Mouse (Mus musculus) stomach, postnatal 0 days (tissue): ENCODE results near the gene Gm9821. TPM values are rescaled to one million over a fixed set of nuclear protein-coding genes. Genes with fewer than 3 reads are reported as not detected.
A peak's percentile ranks its signal among the peaks of the same experiment; 100 is the strongest.

Experiments used
- ATAC-seq: fragments of 200-750 bp; cut with Nextera tagmentation; 2 replicates; pipeline ENCODE4 v1.8.0; 2017; ENCODE audit not compliant: low FRiP score, low TSS enrichment
- DNase-seq: peaks from one replicate; pipeline ENCODE4 v3.0.0-alpha.2; 2016; ENCODE audit warnings: low spot score
- H3K27ac ChIP-seq: fragments of 300-500 bp; sonication (generic); replicated peaks from 2 replicates; pipeline ENCODE4 v1.5.1; 2014; ENCODE audit warnings: mild to moderate bottlenecking, control low read depth
- H3K27me3 ChIP-seq: fragments of 300-500 bp; sonication (generic); 2 replicates; pipeline ENCODE4 v1.6.1; 2014; ENCODE audit warnings: low read length; ENCODE audit not compliant: control insufficient read depth, insufficient read depth
- H3K36me3 ChIP-seq: fragments of 300-500 bp; sonication (generic); 2 replicates; pipeline ENCODE4 v1.6.1; 2014; ENCODE audit warnings: low read length, mixed read lengths; ENCODE audit not compliant: control insufficient read depth, insufficient read depth
- H3K4me1 ChIP-seq: fragments of 300-500 bp; sonication (generic); replicated peaks from 2 replicates; pipeline ENCODE4 v1.6.1; 2014; ENCODE audit warnings: antibody characterized with exemption; ENCODE audit not compliant: control insufficient read depth, insufficient read depth
- H3K4me2 ChIP-seq: fragments of 300-500 bp; sonication (generic); replicated peaks from 2 replicates; pipeline ENCODE4 v1.6.1; 2014; ENCODE audit warnings: low read depth, mild to moderate bottlenecking, control low read depth, moderate library complexity
- H3K4me3 ChIP-seq: fragments of 300-500 bp; sonication (generic); 2 replicates; pipeline ENCODE4 v1.5.1; 2014; ENCODE audit warnings: low read depth, low read length, control low read depth
- H3K9ac ChIP-seq: fragments of 300-500 bp; sonication (generic); 2 replicates; pipeline ENCODE4 v1.6.1; 2014; ENCODE audit warnings: mild to moderate bottlenecking, low read length, control low read depth, mixed read lengths
- H3K9me3 ChIP-seq: fragments of 300-500 bp; sonication (generic); 2 replicates; pipeline ENCODE4 v1.6.1; 2016; ENCODE audit warnings: low read length; ENCODE audit not compliant: control insufficient read depth
- CTCF ChIP-seq: IDR thresholded peaks from 2 replicates; pipeline ENCODE4 v1.5.1; 2016; ENCODE audit warnings: antibody characterized with exemption, low read depth, mild to moderate bottlenecking, moderate library complexity
- EP300 ChIP-seq: optimal IDR thresholded peaks from 2 replicates; pipeline ENCODE3; 2016; ENCODE audit warnings: antibody characterized with exemption
- WGBS: fragments of 180-500 bp; shearing (Covaris S2); extraction: QIAGEN DNeasy Blood & Tissue Kit; methylation state at CpG from one replicate; pipeline ENCODE4 v1.1.7; 2014; 5-methylcytosine and 5-hydroxymethylcytosine counted together
- polyA plus RNA-seq: library from polyadenylated mRNA; unstranded; fragments of >200 nt; fragmentation: Nextera tagmentation; extraction: Ambion mirVana; gene quantifications from 2 replicates; pipeline ENCODE4 v1.2.1, GENCODE M21; 2015

Gene Gm9821
- polyA plus RNA-seq, 1 experiment from 2014 or later = 0.15 TPM

- Histone ChIP-seq H3K9ac (no peak overlapping the region), H3K27ac (peak overlapping the region; percentile 45; the same call in 1 of the 2 replicates), H3K9me3 (no peaks in the 10 kb centered on the region), H3K4me3 (no peak overlapping the region), H3K4me2 (no peak overlapping the region), H3K27me3 (no peaks in the 10 kb centered on the region), H3K36me3 (peaks cover 7% of the 10 kb centered on the region), H3K4me1 (no peaks in the 10 kb centered on the region; the same call in 1 of the 2 replicates)
- 59% methylated on average over 5 of the region's 5 CpGs for WGBS
- DNase-seq = peak; percentile 23
- TF ChIP-seq EP300 = no peak
- TF ChIP-seq CTCF = no peak
- ATAC-seq = peak; percentile 59; the same call in 1 of the 2 replicates
Measured at GRCm38 (mm10) chr2:91904618-91905307, 40.7 kb upstream of the Gm9821 start.

DNA sequence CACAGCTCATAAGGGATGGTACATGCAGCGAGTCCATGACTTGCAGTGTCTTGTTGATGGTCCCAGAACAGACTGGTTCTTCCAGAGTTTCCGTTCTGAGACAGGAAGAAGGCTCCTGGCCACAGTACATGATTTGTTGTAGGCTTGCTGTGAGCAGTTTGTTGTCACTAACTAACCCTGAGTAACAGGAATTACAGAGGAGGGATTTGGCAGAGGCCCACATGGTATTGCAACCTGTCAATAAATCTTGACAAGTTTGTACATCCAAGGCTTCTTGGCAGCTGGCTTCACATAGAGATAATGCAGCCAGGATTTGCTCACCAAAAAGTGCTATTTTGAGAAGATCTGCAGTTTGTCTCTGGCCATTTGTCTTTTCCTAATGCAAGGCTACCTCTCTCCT, 39.4 kb upstream of the Gm9821 start:
- ATAC-seq (0 out of 2 replicates have a peak, but pooled peaks have one; percentile 32), DNase-seq (no peak)
- H3K4me3 ChIP-seq = no peak overlapping the region
- WGBS = 75% methylated on average over 2 of the region's 2 CpGs
- H3K9me3 ChIP-seq = no peaks in the 10 kb centered on the region
- peaks cover 5% of the 10 kb centered on the region; the same call in 1 of the 2 replicates for H3K36me3 ChIP-seq
- H3K4me2 ChIP-seq = no peak overlapping the region
- H3K4me1 ChIP-seq = no peaks in the 10 kb centered on the region; the same call in 1 of the 2 replicates
- H3K9ac ChIP-seq = no peak overlapping the region
- no peaks in the 10 kb centered on the region for H3K27me3 ChIP-seq
- peak overlapping the region; percentile 40; the same call in 1 of the 2 replicates for H3K27ac ChIP-seq
- TF ChIP-seq EP300 = no peak
- TF ChIP-seq CTCF = no peak

DNA sequence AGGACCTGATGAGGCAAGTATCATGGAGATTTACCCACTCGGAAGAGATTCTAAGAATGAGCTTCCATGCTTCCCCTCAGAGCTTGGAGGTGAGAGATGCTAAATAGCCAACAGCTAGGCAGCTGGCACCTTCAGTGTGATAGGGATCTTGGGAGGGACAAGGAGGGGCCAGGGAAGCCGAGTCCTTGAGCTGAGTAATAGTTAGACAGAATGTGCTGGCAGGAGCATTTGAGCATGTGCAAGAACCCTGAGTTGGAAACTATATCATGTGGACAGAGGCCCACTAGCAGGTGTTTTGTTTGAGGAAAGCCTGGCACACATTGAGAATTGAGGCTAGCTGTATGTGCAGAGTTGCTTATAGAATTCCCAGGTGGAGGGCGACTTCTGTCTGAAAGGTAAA, 32.9 kb upstream of the Gm9821 start:
- no peak overlapping the region for H3K9ac ChIP-seq
- ATAC-seq (peak; percentile 72), DNase-seq (peak; percentile 34)
- WGBS = 51% methylated on average over 3 of the region's 3 CpGs
- no peaks in the 10 kb centered on the region for H3K4me1 ChIP-seq
- H3K4me3 ChIP-seq = no peak overlapping the region
- no peak overlapping the region for H3K4me2 ChIP-seq
- no peaks in the 10 kb centered on the region for H3K9me3 ChIP-seq
- H3K36me3 ChIP-seq = peaks cover 19% of the 10 kb centered on the region
- H3K27me3 ChIP-seq = no peaks in the 10 kb centered on the region
- no peak overlapping the region for H3K27ac ChIP-seq
- TF ChIP-seq EP300 (no peak), CTCF (no peak)

DNA sequence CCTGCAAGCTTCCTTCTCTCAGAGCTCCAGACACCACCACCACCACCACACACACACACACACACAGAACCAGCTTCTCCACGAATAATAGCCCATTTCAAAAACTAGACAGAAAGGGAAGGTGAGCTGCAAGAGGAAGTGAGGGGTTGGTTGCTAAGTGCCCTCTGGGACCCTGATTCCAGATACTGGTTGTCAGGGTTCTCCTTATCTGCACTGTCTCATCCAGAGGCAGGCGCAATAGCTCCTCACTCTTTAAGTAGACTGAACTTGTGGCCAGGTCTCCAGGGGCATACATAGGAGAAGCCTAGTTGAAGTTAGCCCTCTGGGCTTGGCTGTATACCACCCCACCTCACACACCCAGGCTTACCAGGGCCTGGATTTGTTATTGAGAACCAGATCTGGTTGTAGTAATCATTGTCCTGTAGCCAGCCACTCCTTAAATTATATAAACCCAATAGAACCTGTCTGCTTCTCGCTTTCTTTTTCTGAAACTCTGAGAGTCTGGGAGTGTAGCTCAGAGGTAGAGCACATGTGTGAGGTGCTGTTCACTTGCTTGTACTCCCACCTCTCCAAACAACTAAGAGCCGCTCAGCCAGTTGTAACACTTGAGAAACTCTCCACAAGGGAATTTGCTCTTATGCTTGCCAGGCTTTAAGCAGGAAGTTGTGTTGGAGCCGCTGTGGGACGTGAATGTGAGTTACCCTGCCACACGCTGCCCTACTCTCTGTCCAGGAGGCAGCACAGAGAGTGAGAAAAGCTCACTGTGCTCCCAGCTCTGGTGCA, 32.0 kb upstream of the Gm9821 start:
- no peak overlapping the region for H3K4me3 ChIP-seq
- WGBS = 82% methylated on average over 7 of the region's 7 CpGs
- no peak overlapping the region for H3K27ac ChIP-seq
- TF ChIP-seq EP300 (no peak), CTCF (no peak)
- H3K27me3 ChIP-seq = no peaks in the 10 kb centered on the region
- H3K9me3 ChIP-seq = no peaks in the 10 kb centered on the region
- H3K4me2 ChIP-seq = no peak overlapping the region
- H3K9ac ChIP-seq = no peak overlapping the region
- no peaks in the 10 kb centered on the region for H3K4me1 ChIP-seq
- peaks cover 27% of the 10 kb centered on the region for H3K36me3 ChIP-seq
- DNase-seq (no peak), ATAC-seq (no peak)

- no peak for TF ChIP-seq CTCF
- H3K27ac ChIP-seq = no peak overlapping the region
- H3K27me3 ChIP-seq = no peaks in the 10 kb centered on the region
- H3K4me2 ChIP-seq = no peak overlapping the region
- ATAC-seq = no peak
- DNase-seq = no peak
- peaks cover 21% of the 10 kb centered on the region for H3K36me3 ChIP-seq
- H3K4me1 ChIP-seq = no peaks in the 10 kb centered on the region
- no peak overlapping the region for H3K9ac ChIP-seq
- 84% methylated on average over 7 of the region's 7 CpGs for WGBS
- no peaks in the 10 kb centered on the region for H3K9me3 ChIP-seq
- H3K4me3 ChIP-seq = no peak overlapping the region
Measured at GRCm38 (mm10) chr2:91916346-91916977, 29.0 kb upstream of the Gm9821 start.
